Mouse (Mus musculus) MEL (cell line): ENCODE results near the gene Mipol1.

ENCODE experiments used
- CHD2 ChIP-seq: IDR thresholded peaks from 2 replicates; pipeline ENCODE4 v1.6.1; 2011; ENCODE audit warnings: low read length, improper control_type of control experiment
- CTCF ChIP-seq, 3 experiments: IDR thresholded peaks in 2 of 3; conservative IDR thresholded peaks in 1 of 3; 2 replicates each; pipeline ENCODE4 v1.5.1; 2011 to 2012; ENCODE audit warnings: low read length in 3 of 3, low read depth in 2 of 3, mild to moderate bottlenecking in 2 of 3, improper control_type of control experiment in 1 of 3, inconsistent platforms in 1 of 3, mixed read lengths in 1 of 3, moderate library complexity in 1 of 3; ENCODE audit not compliant: control insufficient read depth in 1 of 3, insufficient read depth in 1 of 3, poor library complexity in 1 of 3, severe bottlenecking in 1 of 3
- ELF1 ChIP-seq: IDR thresholded peaks from 2 replicates; pipeline ENCODE4 v1.6.1; 2014; ENCODE audit warnings: low read depth, mild to moderate bottlenecking, inconsistent platforms, low read length, improper control_type of control experiment, moderate library complexity
- MAFK ChIP-seq: IDR thresholded peaks from 2 replicates; pipeline ENCODE4 v1.6.1; 2011; ENCODE audit warnings: low read depth, mild to moderate bottlenecking, low read length, improper control_type of control experiment, borderline replicate concordance
- MAX ChIP-seq: IDR thresholded peaks from 2 replicates; pipeline ENCODE4 v1.6.1; 2011; ENCODE audit warnings: low read length, improper control_type of control experiment
- MYC ChIP-seq: IDR thresholded peaks from 2 replicates; pipeline ENCODE4 v1.6.1; 2011; ENCODE audit warnings: low read depth, mild to moderate bottlenecking, low read length, improper control_type of control experiment, moderate library complexity
- NELFE ChIP-seq: IDR thresholded peaks from 2 replicates; pipeline ENCODE4 v1.6.1; 2011; ENCODE audit warnings: low read depth, low read length, improper control_type of control experiment
- NRF1 ChIP-seq: IDR thresholded peaks from 2 replicates; pipeline ENCODE4 v1.6.1; 2014; ENCODE audit warnings: low read depth, mild to moderate bottlenecking, inconsistent platforms, low read length, improper control_type of control experiment, moderate library complexity; ENCODE audit not compliant: poor library complexity, insufficient read depth, severe bottlenecking
- POLR2A ChIP-seq, 2 experiments: IDR thresholded peaks; 2 replicates each; pipeline ENCODE4 v1.6.1; 2011 to 2012; ENCODE audit warnings: low read length in 2 of 2, mild to moderate bottlenecking in 2 of 2, control low read depth in 1 of 2, improper control_type of control experiment in 1 of 2, low read depth in 1 of 2, moderate library complexity in 1 of 2; ENCODE audit not compliant: control insufficient read depth in 1 of 2, insufficient read depth in 1 of 2, poor library complexity in 1 of 2
- USF1 ChIP-seq: IDR thresholded peaks from 2 replicates; pipeline ENCODE4 v1.6.1; 2014; ENCODE audit warnings: low read depth, mild to moderate bottlenecking, inconsistent platforms, low read length, improper control_type of control experiment, moderate library complexity
- ZC3H11A ChIP-seq: IDR thresholded peaks from 2 replicates; pipeline ENCODE4 v1.6.1; 2012; ENCODE audit warnings: low read depth, mild to moderate bottlenecking, inconsistent platforms, low read length, improper control_type of control experiment

DNA sequence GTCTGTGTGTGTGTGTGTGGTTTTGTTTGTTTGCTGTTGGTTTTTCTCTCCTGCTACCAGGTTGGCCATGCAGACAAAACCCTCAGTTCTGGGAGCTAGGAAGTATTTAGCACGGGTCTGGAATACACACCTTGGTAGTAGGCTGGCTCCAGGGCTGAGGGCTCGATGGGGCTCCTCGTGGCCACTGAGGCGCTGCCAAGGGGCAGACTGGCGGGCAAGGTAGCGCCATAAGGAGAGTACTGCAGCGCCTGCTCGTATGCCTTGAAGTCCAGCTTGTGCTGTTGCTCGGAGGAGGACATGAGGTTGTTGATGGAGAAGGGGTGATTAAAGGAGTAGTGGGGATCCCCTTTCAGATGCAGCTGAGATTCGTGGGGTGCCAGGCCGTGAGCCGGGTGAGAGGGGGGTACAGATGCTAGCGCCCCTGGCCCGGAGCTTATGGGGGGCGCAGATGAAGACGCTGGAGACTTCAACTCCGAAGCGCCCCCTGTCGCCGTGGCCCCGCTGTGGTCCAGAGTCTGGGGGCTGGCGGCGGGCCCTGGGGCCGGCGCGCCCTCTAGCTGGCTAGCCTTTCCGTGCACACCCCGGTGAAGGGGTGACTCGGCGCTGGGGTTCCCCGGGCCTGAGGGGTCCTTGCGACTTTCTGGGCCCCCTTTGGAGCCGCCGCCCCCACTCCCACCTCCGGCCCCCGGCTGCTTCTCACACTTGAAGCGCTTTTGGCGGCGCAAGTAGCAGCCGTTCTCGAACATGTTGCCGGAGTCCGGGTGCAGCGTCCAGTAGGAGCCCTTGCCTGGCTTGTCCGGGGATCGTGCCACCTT is 311.9 kb downstream of the Mipol1 start:
- TF ChIP-seq CTCF (IDR thresholded peaks at IDR 0.05 in 2 of 3, conservative IDR thresholded peaks at IDR 0.05 in 1 of 3; ENCODE audit: control insufficient read depth in 1 of 3, insufficient read depth in 1 of 3, low read depth in 2 of 3, low read length in 3 of 3, poor library complexity in 1 of 3, severe bottlenecking in 1 of 3) (no peak), USF1 (no peak), MAX (no peak), NELFE (no peak), NRF1 (no peak), POLR2A (IDR thresholded peaks at IDR 0.05; ENCODE audit: control insufficient read depth in 1 of 2, insufficient read depth in 1 of 2, low read depth in 1 of 2, low read length in 2 of 2, poor library complexity in 1 of 2) (no peak), MYC (no peak), CHD2 (no peak), ZC3H11A (no peak), ELF1 (no peak), MAFK (no peak)
